Mouse (Mus musculus) hindbrain, embryonic 14.5 days (tissue): ENCODE measurements around the gene Dnah14. TPM values are rescaled to one million over a fixed set of nuclear protein-coding genes. Genes with fewer than 3 reads are reported as not detected.

ENCODE experiments used
- ATAC-seq: fragments of 200-750 bp; cut with Nextera tagmentation; 2 replicates; pipeline ENCODE4 v1.8.0; 2017; ENCODE audit warnings: moderate number of reproducible peaks, mild to moderate bottlenecking, moderate TSS enrichment, moderate library complexity; ENCODE audit not compliant: low FRiP score
- DNase-seq: peaks from one replicate; pipeline ENCODE4 v3.0.0-alpha.2; 2015; ENCODE audit warnings: low spot score
- H3K27ac ChIP-seq: fragments of 300-500 bp; sonication (generic); 2 replicates; pipeline ENCODE4 v1.5.1; 2014; ENCODE audit warnings: mild to moderate bottlenecking, moderate library complexity
- H3K27me3 ChIP-seq: fragments of 300-500 bp; sonication (generic); 2 replicates; pipeline ENCODE4 v1.6.1; 2014; ENCODE audit warnings: mild to moderate bottlenecking, low read length, mixed read lengths; ENCODE audit not compliant: control insufficient read depth, insufficient read depth
- H3K36me3 ChIP-seq: fragments of 300-500 bp; sonication (generic); replicated peaks from 2 replicates; pipeline ENCODE4 v1.6.1; 2014; ENCODE audit not compliant: control insufficient read depth, insufficient read depth
- H3K4me1 ChIP-seq: fragments of 300-500 bp; sonication (generic); replicated peaks from 2 replicates; pipeline ENCODE4 v1.6.1; 2014; ENCODE audit warnings: antibody characterized with exemption, low read length, mixed read lengths; ENCODE audit not compliant: control insufficient read depth, insufficient read depth
- H3K4me2 ChIP-seq: fragments of 300-500 bp; sonication (generic); replicated peaks from 2 replicates; pipeline ENCODE4 v1.6.1; 2014; ENCODE audit warnings: mild to moderate bottlenecking, moderate library complexity
- H3K4me3 ChIP-seq: fragments of 300-500 bp; sonication (generic); replicated peaks from 2 replicates; pipeline ENCODE4 v1.5.1; 2014; ENCODE audit warnings: mild to moderate bottlenecking, low read length
- H3K9ac ChIP-seq: fragments of 300-500 bp; sonication (generic); 2 replicates; pipeline ENCODE4 v1.6.1; 2014
- H3K9me3 ChIP-seq: fragments of 300-500 bp; sonication (generic); 2 replicates; pipeline ENCODE4 v1.6.1; 2016; ENCODE audit warnings: low read length; ENCODE audit not compliant: control insufficient read depth
- WGBS: fragments of 180-500 bp; shearing (Covaris S2); extraction: QIAGEN DNeasy Blood & Tissue Kit; methylation state at CpG from one replicate; pipeline ENCODE4 v1.1.7; 2014; 5-methylcytosine and 5-hydroxymethylcytosine counted together
- polyA plus RNA-seq: library from polyadenylated mRNA; unstranded; fragments of >200 nt; fragmentation: Nextera tagmentation; extraction: Ambion mirVana; gene quantifications from 2 replicates; pipeline ENCODE4 v1.2.1, GENCODE M21; 2014

Dnah14 gene
- polyA plus RNA-seq, 1 experiment from 2014 or later = 0.90 TPM

- H3K36me3 ChIP-seq = peaks cover 23% of the 10 kb centered on the region
- H3K4me3 ChIP-seq = no peak overlapping the region
- H3K4me2 ChIP-seq = no peak overlapping the region
- no peak for ATAC-seq
- no peaks in the 10 kb centered on the region for H3K27me3 ChIP-seq
- no peak for DNase-seq
- H3K9me3 ChIP-seq = no peaks in the 10 kb centered on the region
- H3K4me1 ChIP-seq = no peaks in the 10 kb centered on the region
- H3K9ac ChIP-seq = no peak overlapping the region
- 88% methylated on average over 18 of the region's 18 CpGs for WGBS
- H3K27ac ChIP-seq = no peak overlapping the region
Observed at GRCm38 (mm10) chr1:181811481-181812223, 235.3 kb downstream of the Dnah14 start.

GRCm38 (mm10) chr1:181826716-181827115 is 250.4 kb downstream of the Dnah14 start:
- Histone ChIP-seq H3K9me3 (no peaks in the 10 kb centered on the region), H3K36me3 (peaks cover 92% of the 10 kb centered on the region), H3K27ac (no peak overlapping the region), H3K4me2 (no peak overlapping the region), H3K27me3 (no peaks in the 10 kb centered on the region), H3K4me1 (no peaks in the 10 kb centered on the region), H3K4me3 (no peak overlapping the region), H3K9ac (no peak overlapping the region)
- no peak for DNase-seq
- ATAC-seq = no peak
- WGBS = 96% methylated on average over 7 of the region's 7 CpGs

GRCm38 (mm10) chr1:181828365-181828764 is 252.0 kb downstream of the Dnah14 start:
- no peak for ATAC-seq
- DNase-seq = no peak
- no peak overlapping the region for H3K9ac ChIP-seq
- H3K36me3 ChIP-seq = peaks cover 92% of the 10 kb centered on the region
- WGBS = 93% methylated on average over 5 of the region's 5 CpGs
- no peaks in the 10 kb centered on the region for H3K4me1 ChIP-seq
- no peak overlapping the region for H3K4me3 ChIP-seq
- H3K4me2 ChIP-seq = no peak overlapping the region
- no peaks in the 10 kb centered on the region for H3K9me3 ChIP-seq
- H3K27ac ChIP-seq = no peak overlapping the region
- H3K27me3 ChIP-seq = no peaks in the 10 kb centered on the region

GRCm38 (mm10) chr1:181832720-181833119 is 256.4 kb downstream of the Dnah14 start:
- ATAC-seq (no peak), DNase-seq (no peak)
- Histone ChIP-seq H3K9me3 (no peaks in the 10 kb centered on the region), H3K36me3 (peaks cover 82% of the 10 kb centered on the region), H3K4me2 (no peak overlapping the region), H3K4me1 (no peaks in the 10 kb centered on the region), H3K27ac (no peak overlapping the region), H3K27me3 (no peaks in the 10 kb centered on the region), H3K9ac (no peak overlapping the region), H3K4me3 (no peak overlapping the region)
- WGBS = 84% methylated on average over 5 of the region's 5 CpGs

- WGBS = 87% methylated on average over 6 of the region's 6 CpGs
Observed at GRCm38 (mm10) chr1:181833143-181833542, 256.8 kb downstream of the Dnah14 start.

GRCm38 (mm10) chr1:181838111-181838510 is 261.8 kb downstream of the Dnah14 start:
- Histone ChIP-seq H3K9ac (no peak overlapping the region), H3K36me3 (peaks cover 31% of the 10 kb centered on the region), H3K27me3 (no peaks in the 10 kb centered on the region), H3K4me1 (peaks cover 26% of the 10 kb centered on the region), H3K27ac (no peak overlapping the region), H3K4me3 (no peak overlapping the region), H3K9me3 (no peaks in the 10 kb centered on the region), H3K4me2 (no peak overlapping the region)
- DNase-seq (no peak), ATAC-seq (no peak)
- 89% methylated on average over 5 of the region's 5 CpGs for WGBS

More at GRCm38 (mm10) chr1:181833143-181833542, 256.8 kb downstream of the Dnah14 start:
- Histone ChIP-seq H3K27ac (no peak overlapping the region), H3K4me2 (no peak overlapping the region), H3K36me3 (peaks cover 78% of the 10 kb centered on the region), H3K27me3 (no peaks in the 10 kb centered on the region), H3K4me3 (no peak overlapping the region), H3K4me1 (no peaks in the 10 kb centered on the region), H3K9me3 (no peaks in the 10 kb centered on the region), H3K9ac (no peak overlapping the region)
- ATAC-seq (no peak), DNase-seq (no peak)

- peak overlapping the region; percentile 4; the same call in 1 of the 2 replicates for H3K4me3 ChIP-seq
- no peak for DNase-seq
- 22% methylated on average over 6 of the region's 6 CpGs for WGBS
Observed at GRCm38 (mm10) chr1:181839746-181840366, 263.5 kb downstream of the Dnah14 start.

GRCm38 (mm10) chr1:181841396-181841795 is 265.0 kb downstream of the Dnah14 start:
- WGBS = under 1% methylated on average over 16 of the region's 16 CpGs

More at GRCm38 (mm10) chr1:181839746-181840366, 263.5 kb downstream of the Dnah14 start:
- peaks cover 28% of the 10 kb centered on the region for H3K4me1 ChIP-seq
- peaks cover 16% of the 10 kb centered on the region for H3K36me3 ChIP-seq
- H3K27me3 ChIP-seq = no peaks in the 10 kb centered on the region
- ATAC-seq = no peak
- peak overlapping the region; percentile 83 for H3K9ac ChIP-seq
- H3K4me2 ChIP-seq = peak overlapping the region; percentile 80
- H3K9me3 ChIP-seq = no peaks in the 10 kb centered on the region
- no peak overlapping the region for H3K27ac ChIP-seq

GRCm38 (mm10) chr1:181841864-181842672 is 265.7 kb downstream of the Dnah14 start:
- DNase-seq = peak; percentile 92
- WGBS = under 1% methylated on average over 101 of the region's 113 CpGs
- ATAC-seq = peak; percentile 99

More at GRCm38 (mm10) chr1:181841396-181841795, 265.0 kb downstream of the Dnah14 start:
- ATAC-seq (0 out of 2 replicates have a peak, but pooled peaks have one; percentile 1), DNase-seq (no peak)
- Histone ChIP-seq H3K27me3 (no peaks in the 10 kb centered on the region), H3K4me3 (peak overlapping the region; percentile 87), H3K4me2 (peak overlapping the region; percentile 80), H3K9ac (peak overlapping the region; percentile 83), H3K4me1 (peaks cover 28% of the 10 kb centered on the region), H3K9me3 (no peaks in the 10 kb centered on the region), H3K27ac (peak overlapping the region; percentile 92), H3K36me3 (peaks cover under 1% of the 10 kb centered on the region; the same call in 1 of the 2 replicates)

More at GRCm38 (mm10) chr1:181841864-181842672, 265.7 kb downstream of the Dnah14 start:
- Histone ChIP-seq H3K27ac (peak overlapping the region; percentile 92), H3K36me3 (no peaks in the 10 kb centered on the region), H3K4me1 (peaks cover 28% of the 10 kb centered on the region), H3K9me3 (no peaks in the 10 kb centered on the region), H3K4me3 (peak overlapping the region; percentile 87), H3K4me2 (peak overlapping the region; percentile 80), H3K9ac (peak overlapping the region; percentile 83), H3K27me3 (no peaks in the 10 kb centered on the region)
